Mouse (Mus musculus) ES-Bruce4 (cell line): ENCODE results near the gene Abhd6. TPM values are rescaled to one million over a fixed set of nuclear protein-coding genes. Genes with fewer than 3 reads are reported as not detected.
A peak's percentile ranks its signal among the peaks of the same experiment; 100 is the strongest.

ENCODE experiments used
- H3K27ac ChIP-seq: 2 replicates; pipeline ENCODE4 v1.5.1; 2012; ENCODE audit warnings: low read length, inconsistent platforms; ENCODE audit not compliant: insufficient read depth
- H3K27me3 ChIP-seq: 2 replicates; pipeline ENCODE4 v1.6.1; 2012; ENCODE audit warnings: mild to moderate bottlenecking, low read length, inconsistent platforms; ENCODE audit not compliant: control insufficient read depth, poor library complexity, insufficient read depth, severe bottlenecking
- H3K36me3 ChIP-seq: 2 replicates; pipeline ENCODE4 v1.6.1; 2012; ENCODE audit warnings: inconsistent platforms, mild to moderate bottlenecking, low read length, moderate library complexity; ENCODE audit not compliant: control insufficient read depth, poor library complexity, insufficient read depth, severe bottlenecking
- H3K4me1 ChIP-seq: one replicate; pipeline ENCODE4 v1.8.1; 2011; ENCODE audit warnings: low read length; ENCODE audit not compliant: control insufficient read depth, insufficient read depth
- H3K4me3 ChIP-seq: 2 replicates; pipeline ENCODE4 v1.5.1; 2011; ENCODE audit warnings: low read depth, mild to moderate bottlenecking, low read length
- H3K9ac ChIP-seq: 2 replicates; pipeline ENCODE4 v1.6.1; 2012; ENCODE audit warnings: low read depth, mild to moderate bottlenecking, inconsistent platforms; ENCODE audit not compliant: poor library complexity, severe bottlenecking
- H3K9me3 ChIP-seq: replicated peaks from 2 replicates; pipeline ENCODE4 v1.6.1; 2012; ENCODE audit warnings: mild to moderate bottlenecking, low read length, inconsistent platforms; ENCODE audit not compliant: control insufficient read depth, poor library complexity, insufficient read depth, severe bottlenecking
- CTCF ChIP-seq: IDR thresholded peaks from one replicate; pipeline ENCODE4 v1.8.1; 2011; ENCODE audit warnings: low read depth, low read length
- EP300 ChIP-seq: IDR thresholded peaks from 2 replicates; pipeline ENCODE4 v1.6.1; 2011; ENCODE audit warnings: low read depth, low read length; ENCODE audit not compliant: insufficient read depth
- POLR2A ChIP-seq: IDR thresholded peaks from one replicate; pipeline ENCODE4 v1.8.1; 2011; ENCODE audit warnings: low read length; ENCODE audit not compliant: insufficient read depth
- polyA plus RNA-seq: library from polyadenylated mRNA; stranded (reverse); fragments of >200 nt; gene quantifications from 2 replicates; pipeline ENCODE4 v1.2.4, GENCODE M21; 2011; ENCODE audit warnings: low read depth; ENCODE audit not compliant: missing spikeins, insufficient read depth, insufficient read length

The Abhd6 gene
- 12.6 and 14.9 TPM in 2 replicates for polyA plus RNA-seq

DNA sequence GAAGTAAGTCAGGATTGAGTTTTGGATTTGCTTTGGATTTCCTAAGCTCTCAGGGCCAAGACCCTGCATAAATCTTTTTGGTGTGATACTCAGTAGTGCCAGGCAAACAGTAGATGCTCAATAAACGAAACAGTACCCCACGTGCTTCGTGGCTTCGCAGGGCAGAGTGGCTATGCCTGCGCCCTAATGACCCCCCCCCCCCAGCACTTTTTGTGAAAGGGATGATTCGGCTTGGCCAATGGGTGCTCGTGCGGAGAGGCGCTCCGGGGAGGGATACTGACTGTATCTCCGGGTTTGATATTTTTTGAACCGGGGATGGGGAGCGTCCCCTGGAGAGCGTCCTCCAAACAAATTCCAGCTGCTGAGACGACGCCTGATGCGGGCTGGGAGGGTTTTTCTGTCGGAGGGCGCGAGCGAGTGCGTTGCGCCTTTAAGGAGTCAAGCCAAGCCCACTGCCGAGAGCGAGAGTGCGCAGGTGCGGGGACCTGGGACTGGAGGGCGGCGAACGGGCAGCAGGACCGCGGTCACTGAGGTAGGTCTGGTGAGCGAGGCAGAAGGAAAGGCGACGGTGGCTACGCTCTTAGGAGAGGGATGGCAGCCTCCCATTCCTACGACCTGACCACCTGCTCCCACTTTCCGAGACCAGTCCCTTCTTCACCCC lies at the start of gene Abhd6:
TSS of gene Abhd6 (plus strand) at position 471 of the 661 bp plus-strand sequence.
- TF ChIP-seq POLR2A: peak; percentile 71
- no peak for TF ChIP-seq EP300
- no peak for TF ChIP-seq CTCF
- Histone ChIP-seq H3K4me1 (no peaks in the 10 kb centered on the region), H3K27ac (no peak within 1 kb of the TSS), H3K9ac (peak within 1 kb of the TSS; percentile 34), H3K27me3 (peaks cover 5% of the 10 kb centered on the region), H3K9me3 (no peaks in the 10 kb centered on the region), H3K36me3 (no peaks in the 10 kb centered on the region), H3K4me3 (peak within 1 kb of the TSS; percentile 88)

DNA sequence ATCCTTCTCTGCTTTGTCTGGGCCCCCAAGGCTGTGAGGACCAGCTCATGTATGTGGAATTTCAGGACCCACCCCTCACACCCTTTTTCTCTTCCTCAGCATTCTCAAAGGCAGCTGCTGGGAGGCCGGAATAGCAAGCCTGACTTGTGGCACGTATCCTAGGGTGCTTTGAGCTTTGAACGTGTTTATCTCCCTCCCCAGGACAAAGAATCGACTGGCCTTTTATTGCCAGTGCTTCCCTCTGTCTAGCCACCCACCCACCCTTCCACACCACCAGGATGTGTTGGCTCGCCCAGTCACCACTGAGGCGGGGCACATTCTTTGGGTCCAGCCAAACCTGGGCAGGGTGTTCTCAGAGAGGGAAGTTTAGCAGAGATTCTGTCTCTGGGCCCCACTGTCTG lies 48.6 kb upstream of the Abhd6 start:
- Histone ChIP-seq H3K36me3 (no peaks in the 10 kb centered on the region), H3K4me3 (no peak overlapping the region), H3K9me3 (no peaks in the 10 kb centered on the region), H3K27ac (peak overlapping the region; percentile 97), H3K27me3 (no peaks in the 10 kb centered on the region), H3K9ac (no peak overlapping the region), H3K4me1 (peaks cover 14% of the 10 kb centered on the region)
- no peak for TF ChIP-seq CTCF
- TF ChIP-seq EP300: peak; percentile 98

GRCm38 (mm10) chr14:7956427-7956826 lies 46.3 kb upstream of the Abhd6 start:
- Histone ChIP-seq H3K4me1 (peaks cover 14% of the 10 kb centered on the region), H3K4me3 (no peak overlapping the region), H3K27me3 (no peaks in the 10 kb centered on the region), H3K9ac (no peak overlapping the region), H3K9me3 (no peaks in the 10 kb centered on the region), H3K36me3 (no peaks in the 10 kb centered on the region), H3K27ac (no peak overlapping the region)
- TF ChIP-seq EP300 (no peak), CTCF (no peak), POLR2A (no peak)

GRCm38 (mm10) chr14:7957049-7957448 lies 45.7 kb upstream of the Abhd6 start, which contains the start of gene Gm45521:
Gene Gm45521, plus strand, starts transcription at chr14:7957288.
- no peak for TF ChIP-seq POLR2A
- TF ChIP-seq CTCF: no peak
- TF ChIP-seq EP300: no peak
- Histone ChIP-seq H3K36me3 (no peaks in the 10 kb centered on the region), H3K27ac (no peak within 1 kb of the TSS), H3K27me3 (no peaks in the 10 kb centered on the region), H3K4me3 (peak within 1 kb of the TSS; percentile 4; the same call in 1 of the 2 replicates), H3K9me3 (no peaks in the 10 kb centered on the region), H3K4me1 (peaks cover 13% of the 10 kb centered on the region), H3K9ac (no peak within 1 kb of the TSS)

GRCm38 (mm10) chr14:7960616-7961015 lies 42.1 kb upstream of the Abhd6 start:
- Histone ChIP-seq H3K9ac (no peak overlapping the region), H3K27ac (no peak overlapping the region), H3K4me3 (peak overlapping the region; percentile 16; the same call in 1 of the 2 replicates), H3K4me1 (peaks cover 6% of the 10 kb centered on the region), H3K36me3 (no peaks in the 10 kb centered on the region), H3K27me3 (no peaks in the 10 kb centered on the region), H3K9me3 (no peaks in the 10 kb centered on the region)
- TF ChIP-seq POLR2A (no peak), EP300 (no peak), CTCF (peak; percentile 78)

- no peaks in the 10 kb centered on the region for H3K9me3 ChIP-seq
- H3K9ac ChIP-seq: no peak overlapping the region
- H3K4me1 ChIP-seq: peaks cover 3% of the 10 kb centered on the region
- no peaks in the 10 kb centered on the region for H3K36me3 ChIP-seq
- no peak overlapping the region for H3K27ac ChIP-seq
- no peaks in the 10 kb centered on the region for H3K27me3 ChIP-seq
- H3K4me3 ChIP-seq: no peak overlapping the region
- TF ChIP-seq EP300 (no peak), CTCF (no peak), POLR2A (no peak)
Observed at GRCm38 (mm10) chr14:7961714-7962113, 41.0 kb upstream of the Abhd6 start.
